Mouse (Mus musculus): Measurements from ENCODE around the gene Tspan9.

Gene Tspan9

DNA sequence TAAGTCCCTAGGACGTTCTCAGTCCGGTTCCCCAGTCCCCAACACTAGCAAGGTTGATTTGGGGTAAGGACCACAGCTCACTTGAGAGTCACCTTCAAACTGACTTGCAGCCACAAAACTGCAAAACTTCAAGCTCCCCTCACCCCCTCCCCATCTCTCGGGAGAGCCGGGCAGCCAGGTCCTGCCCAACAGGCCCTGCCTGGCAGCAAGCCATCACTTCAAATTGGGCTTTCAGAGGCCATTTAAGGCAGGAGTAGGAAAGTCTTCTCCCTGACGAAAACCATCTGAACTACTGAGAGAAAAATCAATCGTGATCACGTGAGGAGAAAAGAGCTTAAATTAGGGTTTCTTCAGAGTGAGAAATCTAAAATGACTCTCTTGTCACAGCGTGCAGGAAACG lies 44.2 kb downstream of the Tspan9 start:
- TF ChIP-seq GATA4 (IDR thresholded peaks at IDR 0.05; ENCODE audit: insufficient replicate concordance, low read length) = no peak

DNA sequence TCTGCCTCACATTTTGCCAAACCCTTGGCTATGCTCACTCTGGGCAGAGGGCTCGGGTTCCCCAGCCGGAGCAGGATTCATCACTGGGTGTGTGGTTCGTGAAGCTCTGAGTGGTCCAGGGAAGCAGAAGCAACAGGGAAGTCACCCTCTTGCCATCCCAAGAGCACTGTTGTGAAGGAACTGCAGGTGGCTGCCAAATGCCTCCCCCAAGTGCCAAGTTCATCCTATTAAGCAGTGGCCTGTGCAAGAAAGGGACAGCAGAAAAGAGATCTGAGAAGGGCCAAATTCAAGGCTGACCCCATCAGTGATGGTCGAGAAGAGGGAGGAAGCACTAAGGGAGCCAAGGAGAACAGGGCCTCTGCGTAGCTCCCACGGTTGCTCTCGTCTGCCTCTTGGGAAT lies 46.9 kb downstream of the Tspan9 start:
- TF ChIP-seq GATA4 (IDR thresholded peaks at IDR 0.05; ENCODE audit: insufficient replicate concordance, low read length) = no peak

- TF ChIP-seq GATA4 (IDR thresholded peaks at IDR 0.05; ENCODE audit: insufficient replicate concordance, low read length) = no peak
Measured at GRCm38 (mm10) chr6:128095906-128096305, 47.5 kb downstream of the Tspan9 start.

DNA sequence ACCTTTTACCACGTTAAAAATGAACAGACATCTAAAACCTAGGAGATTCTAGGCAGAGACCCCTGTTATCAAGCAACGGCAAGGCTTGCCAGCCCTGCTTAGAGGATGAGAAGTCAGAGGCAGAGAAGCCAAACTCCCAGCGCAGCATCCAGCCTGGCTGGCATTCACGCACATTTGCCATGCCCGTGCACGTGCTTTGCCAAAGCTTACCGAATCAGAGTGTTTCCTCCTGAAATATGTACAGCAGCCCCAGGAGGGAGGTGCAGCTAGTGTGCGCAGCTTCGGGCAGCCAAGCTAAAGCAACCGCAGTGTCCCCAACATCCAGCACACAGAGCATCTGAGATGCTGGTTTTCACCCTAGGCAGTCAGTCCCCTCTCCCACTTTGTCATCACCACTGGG lies 48.3 kb downstream of the Tspan9 start:
- no peak for TF ChIP-seq GATA4 (IDR thresholded peaks at IDR 0.05; ENCODE audit: insufficient replicate concordance, low read length)

DNA sequence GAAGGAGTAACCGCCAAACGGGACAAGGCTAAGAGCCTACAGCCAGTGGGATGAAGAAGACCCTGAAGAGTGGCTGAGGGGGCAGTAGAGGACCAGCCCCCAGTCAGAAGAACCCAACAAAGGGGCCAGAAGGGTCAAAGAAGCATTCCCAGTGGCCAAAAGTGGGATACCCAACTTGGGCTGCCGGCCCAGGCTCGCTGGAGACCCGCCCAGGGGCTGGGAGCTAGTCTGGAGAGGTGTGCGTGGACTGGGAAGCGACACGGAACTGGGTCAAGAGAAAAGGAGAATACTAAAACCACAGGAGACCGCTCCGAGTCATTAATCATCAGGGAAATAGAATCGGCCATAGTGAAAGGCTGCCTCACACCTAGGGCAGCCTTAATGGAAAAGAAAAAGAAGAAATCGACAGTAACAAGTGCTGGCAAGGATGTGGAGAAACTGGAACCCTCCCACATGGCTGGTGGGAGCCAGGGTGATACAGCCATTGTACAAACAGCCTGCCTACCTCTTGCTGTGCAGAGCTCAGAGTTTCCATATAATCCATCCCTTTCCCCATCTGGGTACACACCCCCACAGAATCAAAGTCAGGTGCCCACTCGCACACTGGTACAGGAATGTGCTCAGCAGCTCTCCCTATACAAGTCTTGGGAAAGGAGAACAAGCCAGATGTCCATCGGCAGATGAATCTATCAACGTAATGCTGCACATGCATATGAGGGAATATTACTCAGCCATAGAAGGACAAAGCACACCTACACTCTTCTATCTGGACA lies 49.4 kb downstream of the Tspan9 start:
- TF ChIP-seq GATA4 (IDR thresholded peaks at IDR 0.05; ENCODE audit: insufficient replicate concordance, low read length) = no peak

GRCm38 (mm10) chr6:128092621-128093020 lies 50.8 kb downstream of the Tspan9 start:
- TF ChIP-seq GATA4 (IDR thresholded peaks at IDR 0.05; ENCODE audit: insufficient replicate concordance, low read length) = no peak

- no peak for TF ChIP-seq GATA4 (IDR thresholded peaks at IDR 0.05; ENCODE audit: insufficient replicate concordance, low read length)
Measured at GRCm38 (mm10) chr6:128091833-128092166, 51.6 kb downstream of the Tspan9 start.

- no peak for TF ChIP-seq GATA4 (IDR thresholded peaks at IDR 0.05; ENCODE audit: insufficient replicate concordance, low read length)
Measured at GRCm38 (mm10) chr6:128090985-128091832, 52.2 kb downstream of the Tspan9 start.

GRCm38 (mm10) chr6:128089770-128090702 lies 53.4 kb downstream of the Tspan9 start:
- no peak for TF ChIP-seq GATA4 (IDR thresholded peaks at IDR 0.05; ENCODE audit: insufficient replicate concordance, low read length)

- no peak for TF ChIP-seq GATA4 (IDR thresholded peaks at IDR 0.05; ENCODE audit: insufficient replicate concordance, low read length)
Measured at GRCm38 (mm10) chr6:128088746-128089523, 54.5 kb downstream of the Tspan9 start.

DNA sequence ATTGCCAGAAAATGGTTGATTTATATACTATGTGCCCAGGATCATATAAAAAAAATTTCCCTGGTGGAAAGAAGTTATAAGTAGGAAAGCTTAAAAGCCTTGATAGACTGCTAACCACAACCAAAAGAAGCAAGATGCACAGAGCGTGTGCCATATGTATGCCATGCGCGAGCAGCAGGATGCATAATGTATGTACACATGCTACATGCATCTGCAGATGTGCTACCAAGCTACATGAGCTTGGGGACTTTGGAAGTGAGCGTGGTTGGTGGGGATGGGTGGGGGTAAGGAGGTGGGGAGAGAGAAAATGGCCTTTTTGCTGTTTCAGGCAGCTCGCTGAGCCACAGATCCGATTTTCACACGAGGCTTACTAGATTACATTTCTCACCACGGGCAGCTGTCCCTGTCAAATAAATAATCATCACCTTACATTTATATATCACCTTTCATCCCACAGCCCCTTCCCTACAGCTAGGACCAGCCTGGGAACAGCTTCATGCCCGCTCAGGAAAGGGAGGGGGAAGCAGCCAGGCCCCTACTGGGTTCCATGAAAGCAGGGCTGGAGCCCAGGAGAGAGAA lies 57.8 kb downstream of the Tspan9 start:
- TF ChIP-seq GATA4 (IDR thresholded peaks at IDR 0.05; ENCODE audit: insufficient replicate concordance, low read length) = no peak

DNA sequence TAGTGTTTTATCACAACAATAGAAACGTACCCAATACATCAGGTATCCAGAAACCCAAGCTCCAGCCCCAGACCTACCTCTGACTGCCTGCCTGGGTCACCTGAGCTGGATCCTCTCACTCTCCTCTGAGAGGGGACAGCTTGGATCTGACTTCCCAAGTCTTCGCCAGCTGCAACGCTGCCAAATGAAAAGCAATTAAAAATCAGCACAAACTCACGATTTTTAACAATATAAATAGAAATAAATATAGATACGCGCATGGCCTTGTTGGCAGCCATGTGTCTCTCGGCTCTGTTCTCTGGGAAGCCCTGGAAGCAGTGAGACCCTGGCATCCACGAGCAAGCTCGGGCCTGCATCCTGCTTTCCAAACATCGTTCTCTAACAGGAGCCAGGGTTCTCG lies 60.1 kb downstream of the Tspan9 start:
- no peak for TF ChIP-seq GATA4 (IDR thresholded peaks at IDR 0.05; ENCODE audit: insufficient replicate concordance, low read length)

DNA sequence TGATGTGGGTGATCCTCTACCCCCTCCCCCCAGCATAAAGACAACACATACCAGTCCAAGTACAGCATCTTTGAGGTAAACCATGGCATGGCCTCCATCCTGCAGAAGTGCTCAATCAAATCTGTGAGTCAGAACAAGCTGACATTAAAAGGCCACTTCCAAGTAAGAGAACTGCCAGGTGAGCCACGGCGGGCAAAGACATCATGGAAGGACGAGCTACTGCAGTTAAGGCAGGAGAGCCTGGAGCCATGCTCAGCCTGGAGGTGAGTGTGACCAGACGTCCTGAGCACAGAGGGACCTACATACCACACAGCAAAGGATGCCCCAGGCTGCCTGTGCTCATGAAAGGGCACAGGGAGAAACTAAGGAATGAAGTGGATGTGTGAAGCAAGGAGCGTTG lies 61.6 kb downstream of the Tspan9 start:
- TF ChIP-seq GATA4 (IDR thresholded peaks at IDR 0.05; ENCODE audit: insufficient replicate concordance, low read length) = no peak

GRCm38 (mm10) chr6:128081293-128081692 lies 62.1 kb downstream of the Tspan9 start:
- no peak for TF ChIP-seq GATA4 (IDR thresholded peaks at IDR 0.05; ENCODE audit: insufficient replicate concordance, low read length)

Measured in liver, adult (tissue).